Mouse (Mus musculus) Patski (cell line): ENCODE data around the gene Sipa1l1. TPM values are rescaled to one million over a fixed set of nuclear protein-coding genes. Genes with fewer than 3 reads are reported as not detected.

Experiments used
- ATAC-seq: fragments of 100-300 bp; one replicate; pipeline ENCODE4 v1.8.0; 2021
- CTCF ChIA-PET: fragments of 350-600 bp; sonication (Branson Sonifier 250); formaldehyde crosslinking; loops from one replicate; lab custom pipeline; 2022; ENCODE audit warnings: inconsistent platforms; lab: Charles Lee
- POLR2A ChIA-PET: fragments of 350-600 bp; sonication (Branson Sonifier 250); formaldehyde crosslinking; loops from one replicate; lab custom pipeline; 2022; ENCODE audit warnings: antibody characterized with exemption, inconsistent platforms; lab: Charles Lee
- DNase-seq: peaks from one replicate; pipeline ENCODE4 v3.0.0-alpha.2; 2011; ENCODE audit warnings: low read depth, low spot score
- H3K27me3 ChIP-seq: fragments of 371-371 bp; one replicate; pipeline ENCODE4 v1.5.1; 2021
- CTCF ChIP-seq: fragments of 100-300 bp; IDR thresholded peaks from one replicate; pipeline ENCODE4 v1.5.1; 2021
- in situ Hi-C: fragments of 300-500 bp; cut with MboI; formaldehyde crosslinking; loops from 3 replicates; pipeline ENCODE4 v1.11.1; 2018; ENCODE audit warnings: low pct_unique_long_range_greater_than_20kb, mixed read lengths
- polyA plus RNA-seq: library from polyadenylated mRNA; unstranded; gene quantifications from one replicate; pipeline ENCODE4 v1.2.3, GENCODE M21; 2021

Gene Sipa1l1
- polyA plus RNA-seq, 1 experiment from 2014 or later: 26.0 TPM

- in situ Hi-C loops: no loop called here
- ChIA-PET CTCF (interaction anchor here (1.1 to 1.9 kb wide), 2 partner anchors 57 to 64 kb away, joined by 3 to 4 read pairs; no protein-coding TSS in a partner anchor), POLR2A (no interaction called here)
- TF ChIP-seq CTCF: no peak
- ATAC-seq: no peak
- no peaks in the 10 kb centered on the region for H3K27me3 ChIP-seq
- no peak for DNase-seq
Observed at GRCm38 (mm10) chr12:82208611-82209010, 39.5 kb downstream of the Sipa1l1 start.

DNA sequence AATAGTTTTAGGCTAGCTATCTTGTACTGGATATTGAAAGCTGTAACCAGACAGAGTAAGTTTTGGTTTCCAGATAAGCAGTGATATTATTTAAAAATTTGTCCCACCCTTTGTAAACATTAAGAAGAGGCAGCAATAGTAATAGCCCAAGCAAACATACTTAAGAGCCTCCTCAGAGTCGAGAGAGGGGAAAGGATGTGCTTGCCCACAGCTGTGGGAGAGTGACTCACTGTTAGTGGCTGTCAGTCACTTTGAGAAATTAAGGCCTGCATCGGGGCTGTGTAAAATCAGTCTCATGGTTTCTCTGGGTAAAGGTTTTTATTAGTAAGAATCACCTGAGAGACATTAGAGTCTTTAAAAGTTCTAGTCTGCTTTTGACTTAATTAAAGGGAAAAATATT lies 40.6 kb downstream of the Sipa1l1 start:
- ChIA-PET POLR2A (no interaction called here), CTCF (no interaction called here)
- H3K27me3 ChIP-seq: no peaks in the 10 kb centered on the region
- in situ Hi-C loops: no loop called here
- no peak for TF ChIP-seq CTCF
- ATAC-seq (no peak), DNase-seq (no peak)

DNA sequence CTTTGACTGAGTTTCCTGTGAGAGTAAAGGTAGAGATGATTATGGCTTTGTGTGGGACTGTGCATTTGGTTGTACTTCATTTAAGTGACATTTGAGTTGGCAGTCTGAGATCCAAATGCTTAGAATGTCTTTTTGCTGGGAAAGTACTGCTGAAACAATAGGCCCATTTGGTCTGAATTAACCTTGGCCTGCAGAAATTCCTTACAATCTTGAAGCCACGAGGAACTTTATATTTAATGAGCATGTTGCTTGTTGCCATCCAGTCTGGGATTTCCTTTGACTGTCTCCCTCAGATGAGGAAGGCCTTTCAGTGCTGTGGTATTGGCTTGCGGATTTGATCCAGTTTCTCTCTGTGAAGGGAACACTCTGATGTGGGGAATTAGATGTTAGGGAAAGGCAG lies 43.9 kb downstream of the Sipa1l1 start:
- ATAC-seq (no peak), DNase-seq (no peak)
- ChIA-PET POLR2A (no interaction called here), CTCF (interaction anchor here (1.0 kb wide), 1 partner anchor 12 kb away, joined by 3 read pairs; no protein-coding TSS in a partner anchor)
- no peaks in the 10 kb centered on the region for H3K27me3 ChIP-seq
- in situ Hi-C loops: no loop called here
- no peak for TF ChIP-seq CTCF

DNA sequence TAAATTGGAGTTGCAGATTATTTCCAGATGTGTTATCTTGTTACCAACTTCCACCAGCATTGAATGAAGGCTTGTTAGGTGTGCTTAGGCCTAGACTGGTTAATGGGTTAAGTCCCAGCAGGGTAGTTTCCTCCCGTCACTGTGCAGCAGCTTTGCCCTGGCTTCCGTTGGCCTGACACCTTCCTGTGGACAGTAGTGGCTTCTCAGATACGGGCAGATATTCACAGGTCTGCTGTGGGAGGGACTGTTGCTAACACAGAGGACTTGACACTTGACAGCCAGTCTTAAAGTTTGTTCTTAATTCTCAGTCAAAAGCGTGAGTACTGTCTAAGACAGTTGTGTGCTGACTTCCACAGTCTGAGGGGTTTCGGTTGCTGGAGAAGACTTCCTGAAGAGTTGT lies 45.8 kb downstream of the Sipa1l1 start:
- no peak for TF ChIP-seq CTCF
- ATAC-seq: no peak
- in situ Hi-C loops: no loop called here
- ChIA-PET POLR2A (no interaction called here), CTCF (interaction anchor here (1.5 kb wide), 1 partner anchor 10 kb away, joined by 4 read pairs; no protein-coding TSS in a partner anchor)
- H3K27me3 ChIP-seq: no peaks in the 10 kb centered on the region
- no peak for DNase-seq

DNA sequence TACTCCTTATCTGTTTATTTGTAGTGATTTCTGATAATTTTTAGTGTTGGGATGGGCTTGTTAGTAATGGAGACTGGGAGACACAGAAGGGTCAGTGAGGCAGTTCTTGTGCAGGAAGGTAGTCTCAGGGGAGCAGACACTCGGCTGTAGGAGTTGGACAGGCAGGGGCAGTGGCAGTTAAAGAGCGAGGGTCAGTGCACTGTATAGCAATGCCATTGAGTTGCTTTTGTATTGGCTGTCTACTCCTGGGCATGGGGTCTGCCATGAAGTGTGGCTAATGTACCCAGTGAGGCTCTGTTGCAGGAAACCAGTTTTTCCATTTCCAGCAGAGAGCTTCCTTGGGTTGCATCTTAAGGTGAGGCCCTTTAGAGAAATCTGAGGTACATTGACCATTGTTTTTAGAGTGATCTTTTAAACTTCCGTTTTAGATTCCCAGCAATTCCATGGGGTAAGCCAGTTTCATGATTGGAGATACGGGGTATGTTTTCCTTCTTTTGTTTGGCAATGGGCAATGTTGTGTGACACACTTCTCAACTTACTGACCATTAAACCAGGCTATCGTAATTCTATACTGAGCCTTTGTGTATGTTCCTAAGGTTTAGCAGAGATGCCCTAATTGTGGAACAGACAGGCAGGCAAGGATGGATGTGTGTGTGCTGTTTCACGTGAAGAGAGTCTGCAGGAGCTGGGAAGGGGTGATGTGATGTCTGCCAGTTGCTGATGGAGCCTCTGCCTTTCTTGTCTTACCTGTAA lies 47.9 kb downstream of the Sipa1l1 start:
- DNase-seq (no peak), ATAC-seq (no peak)
- H3K27me3 ChIP-seq: no peaks in the 10 kb centered on the region
- in situ Hi-C loops: no loop called here
- no peak for TF ChIP-seq CTCF
- ChIA-PET POLR2A (no interaction called here), CTCF (no interaction called here)

- H3K27me3 ChIP-seq: no peaks in the 10 kb centered on the region
- ChIA-PET POLR2A (no interaction called here), CTCF (no interaction called here)
- no peak for TF ChIP-seq CTCF
- ATAC-seq (no peak), DNase-seq (no peak)
- in situ Hi-C loops: no loop called here
Observed at GRCm38 (mm10) chr12:82218201-82218600, 49.1 kb downstream of the Sipa1l1 start.

DNA sequence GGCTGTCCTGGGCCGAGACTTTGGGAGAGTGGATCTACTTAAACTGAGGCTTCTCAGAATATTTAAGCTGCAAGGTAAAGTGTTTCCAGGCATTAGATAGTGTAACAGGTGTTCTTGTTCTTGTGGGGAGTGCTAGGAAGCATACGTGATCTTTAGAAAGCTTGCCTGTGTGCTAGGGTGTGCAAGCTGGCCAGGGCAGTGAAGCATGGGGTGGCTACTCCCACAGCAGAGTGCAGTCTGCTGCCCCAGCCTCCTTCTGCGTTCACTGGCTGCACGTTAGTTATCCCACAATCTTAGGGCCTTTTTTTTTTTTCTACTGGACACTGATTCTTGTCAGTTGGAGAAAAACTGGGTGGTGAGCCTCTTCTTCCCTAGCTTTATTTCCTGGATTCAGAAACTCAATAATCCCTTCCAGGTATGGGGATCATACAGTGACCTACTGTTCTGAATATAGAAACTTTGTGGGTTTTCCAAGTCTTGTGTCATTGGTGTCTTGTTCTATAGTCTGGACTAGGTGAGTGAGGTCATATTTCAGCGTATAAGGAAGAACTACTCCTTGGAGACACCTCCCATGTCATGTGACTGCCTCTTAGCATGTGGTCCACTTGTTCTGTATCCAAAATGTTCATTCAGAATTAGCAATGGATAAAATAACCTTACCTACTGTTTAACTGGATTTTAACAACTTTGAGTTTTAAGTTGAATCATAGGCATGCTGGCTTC lies 51.4 kb downstream of the Sipa1l1 start:
- ChIA-PET CTCF (no interaction called here), POLR2A (no interaction called here)
- H3K27me3 ChIP-seq: no peaks in the 10 kb centered on the region
- TF ChIP-seq CTCF: no peak
- in situ Hi-C loops: no loop called here
- no peak for ATAC-seq
- DNase-seq: no peak

- CTCF ChIA-PET: no interaction called here
- in situ Hi-C loops: no loop called here
- no peaks in the 10 kb centered on the region for H3K27me3 ChIP-seq
- TF ChIP-seq CTCF: no peak
- POLR2A ChIA-PET: no interaction called here
- DNase-seq (no peak), ATAC-seq (no peak)
Observed at GRCm38 (mm10) chr12:82223126-82223815, 54.2 kb downstream of the Sipa1l1 start.

DNA sequence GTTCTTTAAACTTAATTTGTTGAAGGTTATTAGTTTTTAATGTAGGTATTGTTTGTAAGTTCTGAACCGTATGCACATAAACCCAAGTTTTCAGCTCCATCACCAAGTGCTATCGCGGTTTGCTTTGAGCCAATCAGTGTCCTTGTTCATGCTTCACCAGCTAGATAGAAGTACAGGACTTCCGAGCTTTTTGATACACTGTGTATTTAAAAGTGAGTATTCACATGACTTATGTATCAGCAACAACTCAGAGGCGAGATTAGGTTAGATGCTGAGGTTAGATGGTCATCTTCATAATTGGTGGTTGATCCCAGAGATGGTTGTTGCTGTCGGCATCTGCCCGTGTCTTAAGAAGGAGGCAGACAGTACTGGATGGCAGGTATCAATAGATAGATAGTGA lies 55.7 kb downstream of the Sipa1l1 start:
- CTCF ChIA-PET: interaction anchor here (1.3 to 1.8 kb wide), 3 partner anchors 9 to 21 kb away, joined by 3 to 4 read pairs (median 4); no protein-coding TSS in a partner anchor
- TF ChIP-seq CTCF: no peak

GRCm38 (mm10) chr12:82225278-82225677 lies 56.2 kb downstream of the Sipa1l1 start:
- no peak for TF ChIP-seq CTCF
- in situ Hi-C loops: no loop called here
- H3K27me3 ChIP-seq: no peaks in the 10 kb centered on the region
- POLR2A ChIA-PET: no interaction called here
- CTCF ChIA-PET: interaction anchor here (1.3 to 1.8 kb wide), 3 partner anchors 10 to 21 kb away, joined by 3 to 4 read pairs (median 4); no protein-coding TSS in a partner anchor
- ATAC-seq (no peak), DNase-seq (no peak)

More for the DNA sequence above, 55.7 kb downstream of the Sipa1l1 start:
- H3K27me3 ChIP-seq: no peaks in the 10 kb centered on the region
- ATAC-seq (no peak), DNase-seq (no peak)
- POLR2A ChIA-PET: interaction anchor here (0.7 kb wide), 1 partner anchor 380 kb away, joined by 3 read pairs; no protein-coding TSS in a partner anchor
- in situ Hi-C loops: no loop called here
